Mouse (Mus musculus) stomach, postnatal 0 days (tissue): ENCODE data around the gene Rtf1. TPM values are rescaled to one million over a fixed set of nuclear protein-coding genes. Genes with fewer than 3 reads are reported as not detected.

Experiments
- ATAC-seq: fragments of 200-750 bp; cut with Nextera tagmentation; 2 replicates; pipeline ENCODE4 v1.8.0; 2017; ENCODE audit not compliant: low FRiP score, low TSS enrichment
- DNase-seq: peaks from one replicate; pipeline ENCODE4 v3.0.0-alpha.2; 2016; ENCODE audit warnings: low spot score
- H3K27ac ChIP-seq: fragments of 300-500 bp; sonication (generic); replicated peaks from 2 replicates; pipeline ENCODE4 v1.5.1; 2014; ENCODE audit warnings: mild to moderate bottlenecking, control low read depth
- H3K27me3 ChIP-seq: fragments of 300-500 bp; sonication (generic); 2 replicates; pipeline ENCODE4 v1.6.1; 2014; ENCODE audit warnings: low read length; ENCODE audit not compliant: control insufficient read depth, insufficient read depth
- H3K36me3 ChIP-seq: fragments of 300-500 bp; sonication (generic); 2 replicates; pipeline ENCODE4 v1.6.1; 2014; ENCODE audit warnings: low read length, mixed read lengths; ENCODE audit not compliant: control insufficient read depth, insufficient read depth
- H3K4me1 ChIP-seq: fragments of 300-500 bp; sonication (generic); replicated peaks from 2 replicates; pipeline ENCODE4 v1.6.1; 2014; ENCODE audit warnings: antibody characterized with exemption; ENCODE audit not compliant: control insufficient read depth, insufficient read depth
- H3K4me2 ChIP-seq: fragments of 300-500 bp; sonication (generic); replicated peaks from 2 replicates; pipeline ENCODE4 v1.6.1; 2014; ENCODE audit warnings: low read depth, mild to moderate bottlenecking, control low read depth, moderate library complexity
- H3K4me3 ChIP-seq: fragments of 300-500 bp; sonication (generic); 2 replicates; pipeline ENCODE4 v1.5.1; 2014; ENCODE audit warnings: low read depth, low read length, control low read depth
- H3K9ac ChIP-seq: fragments of 300-500 bp; sonication (generic); 2 replicates; pipeline ENCODE4 v1.6.1; 2014; ENCODE audit warnings: mild to moderate bottlenecking, low read length, control low read depth, mixed read lengths
- H3K9me3 ChIP-seq: fragments of 300-500 bp; sonication (generic); 2 replicates; pipeline ENCODE4 v1.6.1; 2016; ENCODE audit warnings: low read length; ENCODE audit not compliant: control insufficient read depth
- CTCF ChIP-seq: IDR thresholded peaks from 2 replicates; pipeline ENCODE4 v1.5.1; 2016; ENCODE audit warnings: antibody characterized with exemption, low read depth, mild to moderate bottlenecking, moderate library complexity
- EP300 ChIP-seq: optimal IDR thresholded peaks from 2 replicates; pipeline ENCODE3; 2016; ENCODE audit warnings: antibody characterized with exemption
- WGBS: fragments of 180-500 bp; shearing (Covaris S2); extraction: QIAGEN DNeasy Blood & Tissue Kit; methylation state at CpG from one replicate; pipeline ENCODE4 v1.1.7; 2014; 5-methylcytosine and 5-hydroxymethylcytosine counted together
- polyA plus RNA-seq: library from polyadenylated mRNA; unstranded; fragments of >200 nt; fragmentation: Nextera tagmentation; extraction: Ambion mirVana; gene quantifications from 2 replicates; pipeline ENCODE4 v1.2.1, GENCODE M21; 2015

Gene Rtf1
- polyA plus RNA-seq, 1 experiment from 2014 or later = 33.2 TPM

DNA sequence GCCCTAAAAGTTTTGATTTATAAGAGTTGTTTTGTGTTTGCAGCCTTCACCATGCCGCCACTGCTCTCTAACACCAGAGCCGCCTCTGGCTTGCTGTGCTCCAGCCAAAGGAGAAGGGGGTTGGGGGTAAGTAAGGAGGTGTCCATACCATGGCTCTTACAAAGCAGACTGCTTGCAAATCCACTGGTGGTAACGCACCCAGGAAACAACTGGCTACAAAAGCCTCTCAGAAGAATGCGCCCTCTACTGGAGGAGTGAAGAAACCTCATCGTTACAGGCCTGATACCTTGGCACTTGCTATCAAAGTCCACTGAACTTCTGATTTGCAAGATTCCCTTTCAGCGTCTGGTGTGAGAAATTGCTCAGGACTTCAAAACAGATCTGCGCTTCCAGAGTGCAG is 5.9 kb upstream of the Rtf1 start:
- TF ChIP-seq EP300 (no peak), CTCF (peak; percentile 71)

DNA sequence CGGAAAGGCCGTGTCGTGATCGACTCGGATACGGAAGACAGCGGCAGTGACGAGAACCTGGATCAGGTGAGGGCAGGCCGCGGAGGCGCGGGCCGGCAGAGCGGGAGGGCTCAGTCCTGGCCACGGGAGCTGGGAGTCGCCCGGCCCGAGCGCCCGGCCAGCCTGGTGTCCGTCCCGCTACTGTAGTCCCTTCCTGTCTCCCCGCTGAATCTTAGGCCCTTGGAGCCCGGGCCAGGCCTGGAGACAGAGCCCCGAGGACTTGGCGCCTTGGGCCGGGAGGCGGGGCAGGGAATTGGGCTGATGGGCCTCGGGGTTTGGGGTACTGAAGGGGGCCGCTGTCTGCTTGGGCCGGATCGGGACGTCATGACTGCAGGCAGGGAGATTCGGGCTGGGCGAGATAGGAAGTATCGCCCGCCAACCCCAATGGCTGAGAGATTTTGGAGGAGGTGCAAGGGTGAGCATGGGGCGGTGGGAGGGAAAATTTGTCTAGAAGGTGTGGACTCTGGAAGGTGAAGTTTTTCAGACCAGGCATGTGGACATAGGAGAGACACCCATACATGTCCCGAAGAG is 432 bp downstream of the Rtf1 start:
- Histone ChIP-seq H3K4me2 (peak overlapping the region; percentile 62), H3K27ac (peak overlapping the region; percentile 83), H3K36me3 (no peaks in the 10 kb centered on the region), H3K4me1 (no peaks in the 10 kb centered on the region), H3K9ac (peak overlapping the region; percentile 95), H3K9me3 (no peaks in the 10 kb centered on the region), H3K27me3 (no peaks in the 10 kb centered on the region), H3K4me3 (peak overlapping the region; percentile 96)
- under 1% methylated on average over 34 of the region's 39 CpGs for WGBS
- DNase-seq (no peak), ATAC-seq (peak; percentile 88)
- TF ChIP-seq CTCF = no peak
- no peak for TF ChIP-seq EP300

More for the DNA sequence above, 5.9 kb upstream of the Rtf1 start:
- H3K4me3 ChIP-seq = no peak overlapping the region
- no peaks in the 10 kb centered on the region for H3K27me3 ChIP-seq
- 15% methylated on average over 7 of the region's 7 CpGs for WGBS
- DNase-seq (peak; percentile 24), ATAC-seq (no peak)
- H3K9me3 ChIP-seq = no peaks in the 10 kb centered on the region
- no peak overlapping the region for H3K27ac ChIP-seq
- no peaks in the 10 kb centered on the region for H3K4me1 ChIP-seq
- no peaks in the 10 kb centered on the region for H3K36me3 ChIP-seq
- no peak overlapping the region for H3K9ac ChIP-seq
- no peak overlapping the region for H3K4me2 ChIP-seq

DNA sequence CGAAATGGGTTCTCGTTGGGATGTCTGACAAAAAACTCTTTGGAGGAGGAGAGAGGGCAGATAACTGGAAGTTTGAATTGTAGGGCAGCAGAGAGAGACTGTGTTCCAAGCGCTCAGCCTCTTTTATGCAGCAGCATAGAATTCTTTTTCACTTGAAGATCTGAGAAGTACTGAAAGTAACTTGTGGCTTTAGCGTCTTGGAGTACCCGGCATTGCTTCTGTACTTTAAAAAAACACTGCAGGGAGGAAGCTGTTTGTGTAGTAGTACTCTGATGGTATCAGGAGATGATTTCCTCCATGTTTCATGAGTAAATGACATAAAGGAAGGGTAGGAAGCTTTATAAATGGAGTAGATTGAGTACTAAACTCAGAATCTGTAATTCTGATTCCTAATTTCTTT is 963 bp downstream of the Rtf1 start:
- no peak for DNase-seq
- no peak for TF ChIP-seq EP300
- TF ChIP-seq CTCF = no peak
- no peak overlapping the region for H3K27ac ChIP-seq
- ATAC-seq = no peak
- H3K36me3 ChIP-seq = no peaks in the 10 kb centered on the region
- no peaks in the 10 kb centered on the region for H3K4me1 ChIP-seq
- H3K27me3 ChIP-seq = no peaks in the 10 kb centered on the region
- H3K9me3 ChIP-seq = no peaks in the 10 kb centered on the region
- WGBS = 3% methylated on average over 5 of the region's 5 CpGs
- H3K9ac ChIP-seq = peak overlapping the region; percentile 95
- peak overlapping the region; percentile 96 for H3K4me3 ChIP-seq
- H3K4me2 ChIP-seq = peak overlapping the region; percentile 62

DNA sequence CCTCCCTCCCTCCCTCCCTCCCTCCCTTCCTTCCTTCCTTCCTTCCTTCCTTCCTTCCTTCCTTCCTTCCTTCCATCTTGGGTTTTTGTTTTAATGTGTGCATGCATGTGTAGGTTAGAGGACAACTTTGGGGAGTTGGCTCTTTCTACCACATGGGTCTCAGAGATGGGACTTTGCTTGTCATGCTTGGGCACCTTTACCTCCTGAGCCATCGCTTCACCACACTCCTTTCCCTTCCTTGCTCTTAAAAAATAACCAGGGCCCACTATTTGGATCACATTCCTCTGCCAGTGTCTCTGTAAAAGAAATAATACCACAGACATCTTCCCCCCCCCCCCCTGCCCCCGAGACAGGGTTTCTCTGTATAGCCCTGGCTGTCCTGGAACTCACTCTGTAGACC is 8.8 kb downstream of the Rtf1 start:
- Histone ChIP-seq H3K27ac (no peak overlapping the region), H3K4me2 (no peak overlapping the region), H3K4me3 (no peak overlapping the region), H3K36me3 (no peaks in the 10 kb centered on the region), H3K9me3 (no peaks in the 10 kb centered on the region), H3K4me1 (no peaks in the 10 kb centered on the region), H3K27me3 (no peaks in the 10 kb centered on the region), H3K9ac (no peak overlapping the region)
- ATAC-seq = no peak
- WGBS = 80% methylated on average over 2 of the region's 2 CpGs
- no peak for DNase-seq
- TF ChIP-seq CTCF (no peak), EP300 (no peak)

DNA sequence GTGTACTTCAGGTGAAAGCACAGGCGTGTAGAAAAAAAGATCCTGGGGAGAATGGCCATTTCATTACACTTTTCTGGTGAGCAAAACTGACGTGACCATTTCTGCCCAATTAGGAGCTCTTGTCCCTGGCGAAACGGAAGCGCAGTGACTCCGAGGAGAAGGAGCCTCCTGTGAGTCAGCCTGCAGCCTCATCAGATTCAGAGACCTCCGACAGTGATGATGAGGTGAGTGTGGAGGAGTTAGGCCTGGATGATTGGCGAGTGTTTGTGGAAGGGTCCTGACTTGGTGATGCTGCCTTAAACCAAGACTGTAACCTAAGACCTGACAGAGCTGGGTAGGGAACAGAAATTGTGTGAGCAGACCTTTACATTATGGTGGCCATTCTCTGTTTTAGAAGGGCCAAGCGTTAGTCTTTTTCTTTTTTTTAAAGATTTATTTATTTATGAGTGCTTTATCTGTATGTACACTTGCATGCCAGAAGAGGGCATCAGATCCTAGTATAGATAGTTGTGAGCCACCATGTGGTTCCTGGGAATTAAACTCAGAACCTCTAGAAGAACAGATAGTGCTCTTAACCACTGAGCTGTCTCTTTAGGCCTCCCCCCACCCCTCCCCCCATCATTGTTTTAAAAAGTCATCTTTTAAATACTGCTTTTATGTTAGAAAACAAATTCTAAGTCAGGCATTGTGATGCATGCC is 17.3 kb downstream of the Rtf1 start:
- Histone ChIP-seq H3K36me3 (0 out of 2 replicates have a peak, but pooled peaks cover 2% of the 10 kb centered on the region), H3K27ac (no peak overlapping the region), H3K27me3 (no peaks in the 10 kb centered on the region), H3K4me3 (no peak overlapping the region), H3K9me3 (no peaks in the 10 kb centered on the region), H3K4me1 (no peaks in the 10 kb centered on the region), H3K9ac (no peak overlapping the region), H3K4me2 (no peak overlapping the region)
- no peak for DNase-seq
- no peak for ATAC-seq
- 79% methylated on average over 9 of the region's 9 CpGs for WGBS
- TF ChIP-seq EP300 = no peak
- TF ChIP-seq CTCF = peak; percentile 59

DNA sequence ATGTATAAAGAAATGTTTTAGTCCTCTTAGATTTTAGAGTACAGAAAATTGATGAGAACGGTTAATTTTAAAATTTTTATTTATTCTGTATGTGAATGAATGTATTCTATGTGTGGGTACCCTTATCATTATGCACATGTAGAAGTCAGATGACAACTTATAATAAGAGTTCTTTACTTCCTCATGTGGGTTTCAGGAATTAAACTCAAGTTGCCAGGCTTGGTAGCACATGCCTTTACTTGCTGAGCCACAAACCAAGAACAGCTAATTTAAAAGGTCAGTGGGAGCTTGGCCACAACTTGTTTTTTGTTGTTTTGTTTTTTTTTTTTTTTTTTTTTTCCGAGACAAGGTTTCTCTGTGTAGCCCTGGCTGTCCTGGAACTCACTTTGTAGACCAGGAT is 20.0 kb downstream of the Rtf1 start:
- no peak for DNase-seq

More for the DNA sequence above, 20.0 kb downstream of the Rtf1 start:
- H3K4me3 ChIP-seq = no peak overlapping the region
- ATAC-seq = no peak
- no peak overlapping the region for H3K4me2 ChIP-seq
- H3K9me3 ChIP-seq = no peaks in the 10 kb centered on the region
- 83% methylated on average over 2 of the region's 2 CpGs for WGBS
- no peaks in the 10 kb centered on the region for H3K4me1 ChIP-seq
- no peaks in the 10 kb centered on the region for H3K27me3 ChIP-seq
- TF ChIP-seq EP300 (no peak), CTCF (no peak)
- no peak overlapping the region for H3K27ac ChIP-seq
- H3K36me3 ChIP-seq = 0 out of 2 replicates have a peak, but pooled peaks cover 2% of the 10 kb centered on the region
- no peak overlapping the region for H3K9ac ChIP-seq
